Mouse (Mus musculus) B cell, adult 2 months (primary cell): Measurements from ENCODE around the gene Phlpp1.

Experiments used
- DNase-seq, 2 experiments: peaks; one replicate each; pipeline ENCODE4 v3.0.0; 2022

Phlpp1 gene

GRCm38 (mm10) chr1:106197991-106198390, 26.4 kb downstream of the Phlpp1 start:
- DNase-seq, result no peak

GRCm38 (mm10) chr1:106199109-106199508, 27.6 kb downstream of the Phlpp1 start:
- DNase-seq, result no peak

- peak; percentile 13 to 22 for DNase-seq
These were observed 28.1 kb downstream of the Phlpp1 start for GRCm38 (mm10) chr1:106199686-106200085.

- DNase-seq, result no peak
These were observed 29.5 kb downstream of the Phlpp1 start for GRCm38 (mm10) chr1:106201025-106201424.

GRCm38 (mm10) chr1:106201929-106202328, 30.4 kb downstream of the Phlpp1 start:
- no peak for DNase-seq

- no peak for DNase-seq
These were observed 32.4 kb downstream of the Phlpp1 start for GRCm38 (mm10) chr1:106203942-106204341.

- no peak for DNase-seq
These were observed 32.8 kb downstream of the Phlpp1 start for GRCm38 (mm10) chr1:106204350-106204749.

GRCm38 (mm10) chr1:106208581-106208980, 37.0 kb downstream of the Phlpp1 start:
- no peak for DNase-seq

- no peak for DNase-seq
These were observed 38.9 kb downstream of the Phlpp1 start for GRCm38 (mm10) chr1:106210461-106210860.

- DNase-seq, result no peak
These were observed 39.6 kb downstream of the Phlpp1 start for GRCm38 (mm10) chr1:106211146-106211545.

GRCm38 (mm10) chr1:106220431-106220830, 48.9 kb downstream of the Phlpp1 start:
- no peak for DNase-seq

- no peak for DNase-seq
These were observed 49.8 kb downstream of the Phlpp1 start for GRCm38 (mm10) chr1:106221371-106221770.

- DNase-seq, result no peak
These were observed 50.4 kb downstream of the Phlpp1 start for GRCm38 (mm10) chr1:106221964-106222363.

- DNase-seq, result no peak
These were observed 55.1 kb downstream of the Phlpp1 start for GRCm38 (mm10) chr1:106226613-106227012.

GRCm38 (mm10) chr1:106230313-106230712, 58.8 kb downstream of the Phlpp1 start:
- DNase-seq, result no peak

- peak; percentile 5 to 7 for DNase-seq
These were observed 59.8 kb downstream of the Phlpp1 start for GRCm38 (mm10) chr1:106231345-106231744.

GRCm38 (mm10) chr1:106231805-106232459, 60.4 kb downstream of the Phlpp1 start:
- no peak for DNase-seq

- DNase-seq, result no peak
These were observed 60.9 kb downstream of the Phlpp1 start for GRCm38 (mm10) chr1:106232460-106232850.

- DNase-seq, result no peak
These were observed 65.4 kb downstream of the Phlpp1 start for GRCm38 (mm10) chr1:106236986-106237385.

GRCm38 (mm10) chr1:106240116-106240685, 68.6 kb downstream of the Phlpp1 start:
- DNase-seq, result no peak

GRCm38 (mm10) chr1:106241059-106241458, 69.5 kb downstream of the Phlpp1 start:
- no peak for DNase-seq

- no peak for DNase-seq
These were observed 70.6 kb downstream of the Phlpp1 start for GRCm38 (mm10) chr1:106242129-106242528.

GRCm38 (mm10) chr1:106243371-106243770, 71.8 kb downstream of the Phlpp1 start:
- no peak for DNase-seq

- no peak for DNase-seq
These were observed 72.7 kb downstream of the Phlpp1 start for GRCm38 (mm10) chr1:106244245-106244644.

- DNase-seq, result no peak
These were observed 82.5 kb downstream of the Phlpp1 start for GRCm38 (mm10) chr1:106254047-106254446.
